Mouse (Mus musculus): ENCODE data around the gene Errfi1. TPM values are rescaled to one million over a fixed set of nuclear protein-coding genes. Genes with fewer than 3 reads are reported as not detected.

Errfi1 gene
- polyA plus RNA-seq, 1 experiment = 17.2 TPM

- no peaks in the 10 kb centered on the region for H3K27me3 ChIP-seq (ENCODE audit: control insufficient read depth, insufficient read depth, low read length)
- 93% methylated on average over 7 of the region's 7 CpGs for WGBS
- no peak for TF ChIP-seq POLR2A (IDR thresholded peaks at IDR 0.05; ENCODE audit: control insufficient read depth, extremely low read depth, insufficient read depth, low read length, poor library complexity)
- TF ChIP-seq CTCF (IDR thresholded peaks at IDR 0.05; ENCODE audit: borderline replicate concordance, control insufficient read depth, extremely low read depth, insufficient read depth, low read length, poor library complexity) = no peak
Measured at GRCm38 (mm10) chr4:150825531-150825930, 28.2 kb upstream of the Errfi1 start.

GRCm38 (mm10) chr4:150831321-150831720 lies 22.4 kb upstream of the Errfi1 start:
- H3K4me3 ChIP-seq (ENCODE audit: control insufficient read depth, insufficient read depth, low read length) = no peak overlapping the region
- TF ChIP-seq POLR2A (IDR thresholded peaks at IDR 0.05; ENCODE audit: control insufficient read depth, extremely low read depth, insufficient read depth, low read length, poor library complexity) (no peak), CTCF (IDR thresholded peaks at IDR 0.05; ENCODE audit: borderline replicate concordance, control insufficient read depth, extremely low read depth, insufficient read depth, low read length, poor library complexity) (no peak)
- no peaks in the 10 kb centered on the region for H3K27me3 ChIP-seq (ENCODE audit: control insufficient read depth, insufficient read depth, low read length)
- no peak overlapping the region for H3K27ac ChIP-seq (ENCODE audit: control insufficient read depth, insufficient read depth, low read length)
- H3K36me3 ChIP-seq (ENCODE audit: control insufficient read depth, insufficient read depth, low read length) = no peaks in the 10 kb centered on the region
- 78% methylated on average over 3 of the region's 3 CpGs for WGBS
- no peak for DNase-seq
- no peaks in the 10 kb centered on the region for H3K4me1 ChIP-seq (replicated peaks; ENCODE audit: control insufficient read depth, insufficient read depth, low read length)

More at GRCm38 (mm10) chr4:150825531-150825930, 28.2 kb upstream of the Errfi1 start:
- Histone ChIP-seq H3K36me3 (ENCODE audit: control insufficient read depth, insufficient read depth, low read length) (no peaks in the 10 kb centered on the region), H3K4me1 (replicated peaks; ENCODE audit: control insufficient read depth, insufficient read depth, low read length) (peaks cover 4% of the 10 kb centered on the region; the same call in 1 of the 2 replicates), H3K4me3 (ENCODE audit: control insufficient read depth, insufficient read depth, low read length) (no peak overlapping the region), H3K27ac (ENCODE audit: control insufficient read depth, insufficient read depth, low read length) (no peak overlapping the region)
- DNase-seq = no peak

- Histone ChIP-seq H3K27me3 (ENCODE audit: control insufficient read depth, insufficient read depth, low read length) (no peaks in the 10 kb centered on the region), H3K4me1 (replicated peaks; ENCODE audit: control insufficient read depth, insufficient read depth, low read length) (no peaks in the 10 kb centered on the region), H3K36me3 (ENCODE audit: control insufficient read depth, insufficient read depth, low read length) (no peaks in the 10 kb centered on the region), H3K4me3 (ENCODE audit: control insufficient read depth, insufficient read depth, low read length) (no peak overlapping the region), H3K27ac (ENCODE audit: control insufficient read depth, insufficient read depth, low read length) (no peak overlapping the region)
- TF ChIP-seq CTCF (IDR thresholded peaks at IDR 0.05; ENCODE audit: borderline replicate concordance, control insufficient read depth, extremely low read depth, insufficient read depth, low read length, poor library complexity) (no peak), POLR2A (IDR thresholded peaks at IDR 0.05; ENCODE audit: control insufficient read depth, extremely low read depth, insufficient read depth, low read length, poor library complexity) (no peak)
- WGBS = 95% methylated on average over 6 of the region's 6 CpGs
- no peak for DNase-seq
Measured at GRCm38 (mm10) chr4:150831941-150832340, 21.8 kb upstream of the Errfi1 start.

GRCm38 (mm10) chr4:150835163-150835562 lies 18.6 kb upstream of the Errfi1 start:
- H3K36me3 ChIP-seq (ENCODE audit: control insufficient read depth, insufficient read depth, low read length) = no peaks in the 10 kb centered on the region
- no peaks in the 10 kb centered on the region for H3K4me1 ChIP-seq (replicated peaks; ENCODE audit: control insufficient read depth, insufficient read depth, low read length)
- WGBS = 86% methylated on average over 5 of the region's 5 CpGs
- DNase-seq = no peak
- TF ChIP-seq POLR2A (IDR thresholded peaks at IDR 0.05; ENCODE audit: control insufficient read depth, extremely low read depth, insufficient read depth, low read length, poor library complexity) (no peak), CTCF (IDR thresholded peaks at IDR 0.05; ENCODE audit: borderline replicate concordance, control insufficient read depth, extremely low read depth, insufficient read depth, low read length, poor library complexity) (no peak)
- no peak overlapping the region for H3K4me3 ChIP-seq (ENCODE audit: control insufficient read depth, insufficient read depth, low read length)
- H3K27me3 ChIP-seq (ENCODE audit: control insufficient read depth, insufficient read depth, low read length) = no peaks in the 10 kb centered on the region
- no peak overlapping the region for H3K27ac ChIP-seq (ENCODE audit: control insufficient read depth, insufficient read depth, low read length)

GRCm38 (mm10) chr4:150836258-150836657 lies 17.5 kb upstream of the Errfi1 start:
- no peak for DNase-seq
- Histone ChIP-seq H3K4me3 (ENCODE audit: control insufficient read depth, insufficient read depth, low read length) (no peak overlapping the region), H3K4me1 (replicated peaks; ENCODE audit: control insufficient read depth, insufficient read depth, low read length) (no peaks in the 10 kb centered on the region), H3K36me3 (ENCODE audit: control insufficient read depth, insufficient read depth, low read length) (no peaks in the 10 kb centered on the region), H3K27ac (ENCODE audit: control insufficient read depth, insufficient read depth, low read length) (no peak overlapping the region), H3K27me3 (ENCODE audit: control insufficient read depth, insufficient read depth, low read length) (no peaks in the 10 kb centered on the region)
- 94% methylated on average over 13 of the region's 13 CpGs for WGBS
- TF ChIP-seq POLR2A (IDR thresholded peaks at IDR 0.05; ENCODE audit: control insufficient read depth, extremely low read depth, insufficient read depth, low read length, poor library complexity) (no peak), CTCF (IDR thresholded peaks at IDR 0.05; ENCODE audit: borderline replicate concordance, control insufficient read depth, extremely low read depth, insufficient read depth, low read length, poor library complexity) (no peak)

GRCm38 (mm10) chr4:150836961-150837360 lies 16.8 kb upstream of the Errfi1 start:
- Histone ChIP-seq H3K4me3 (ENCODE audit: control insufficient read depth, insufficient read depth, low read length) (no peak overlapping the region), H3K27me3 (ENCODE audit: control insufficient read depth, insufficient read depth, low read length) (no peaks in the 10 kb centered on the region), H3K27ac (ENCODE audit: control insufficient read depth, insufficient read depth, low read length) (no peak overlapping the region), H3K36me3 (ENCODE audit: control insufficient read depth, insufficient read depth, low read length) (no peaks in the 10 kb centered on the region), H3K4me1 (replicated peaks; ENCODE audit: control insufficient read depth, insufficient read depth, low read length) (no peaks in the 10 kb centered on the region)
- no peak for DNase-seq
- TF ChIP-seq POLR2A (IDR thresholded peaks at IDR 0.05; ENCODE audit: control insufficient read depth, extremely low read depth, insufficient read depth, low read length, poor library complexity) (no peak), CTCF (IDR thresholded peaks at IDR 0.05; ENCODE audit: borderline replicate concordance, control insufficient read depth, extremely low read depth, insufficient read depth, low read length, poor library complexity) (no peak)
- whole genome bisulfite sequencing = 93% methylated on average over 12 of the region's 12 CpGs

- no peak for DNase-seq
- H3K27ac ChIP-seq (ENCODE audit: control insufficient read depth, insufficient read depth, low read length) = no peak overlapping the region
- 21% methylated on average over 6 of the region's 6 CpGs for WGBS
Measured at GRCm38 (mm10) chr4:150837458-150837857, 16.3 kb upstream of the Errfi1 start.

More at GRCm38 (mm10) chr4:150837458-150837857, 16.3 kb upstream of the Errfi1 start:
- Histone ChIP-seq H3K36me3 (ENCODE audit: control insufficient read depth, insufficient read depth, low read length) (no peaks in the 10 kb centered on the region), H3K27me3 (ENCODE audit: control insufficient read depth, insufficient read depth, low read length) (no peaks in the 10 kb centered on the region), H3K4me1 (replicated peaks; ENCODE audit: control insufficient read depth, insufficient read depth, low read length) (no peaks in the 10 kb centered on the region), H3K4me3 (ENCODE audit: control insufficient read depth, insufficient read depth, low read length) (no peak overlapping the region)
- TF ChIP-seq POLR2A (IDR thresholded peaks at IDR 0.05; ENCODE audit: control insufficient read depth, extremely low read depth, insufficient read depth, low read length, poor library complexity) (no peak), CTCF (IDR thresholded peaks at IDR 0.05; ENCODE audit: borderline replicate concordance, control insufficient read depth, extremely low read depth, insufficient read depth, low read length, poor library complexity) (no peak)
